Mouse (Mus musculus): Measurements from ENCODE around the gene Lpar1.

DNA sequence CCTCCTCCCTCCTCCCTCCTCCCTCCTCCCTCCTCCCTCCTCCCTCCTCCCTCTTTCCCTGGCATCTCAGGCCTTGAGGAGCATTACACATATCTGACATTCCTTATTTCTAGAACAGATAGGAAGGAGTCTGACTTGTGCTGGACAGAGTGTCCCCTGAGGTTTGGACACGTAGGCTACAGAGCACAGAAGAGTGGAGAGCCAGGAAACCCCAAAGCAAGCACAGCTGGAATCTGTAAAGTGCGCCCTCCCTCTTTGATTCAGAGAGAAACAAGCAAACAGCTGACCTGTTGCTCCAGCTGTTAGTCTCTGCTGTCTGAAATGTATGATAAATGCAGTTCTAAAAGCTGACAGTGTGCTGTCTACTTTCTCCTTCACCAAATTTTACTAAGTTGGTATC, 24.8 kb upstream of the Lpar1 start:
- TF ChIP-seq GATA1 (IDR thresholded peaks at IDR 0.05; ENCODE audit: borderline replicate concordance, low read length) (no peak), FLI1 (IDR thresholded peaks at IDR 0.05; ENCODE audit: low read length) (no peak)

All from megakaryocyte, embryonic 14.5 days (primary cell).